Mouse (Mus musculus): Measurements from ENCODE around the gene Olfr49. TPM values are rescaled to one million over a fixed set of nuclear protein-coding genes. Genes with fewer than 3 reads are reported as not detected.

Gene Olfr49
- polyA plus RNA-seq, 1 experiment, result not detected

DNA sequence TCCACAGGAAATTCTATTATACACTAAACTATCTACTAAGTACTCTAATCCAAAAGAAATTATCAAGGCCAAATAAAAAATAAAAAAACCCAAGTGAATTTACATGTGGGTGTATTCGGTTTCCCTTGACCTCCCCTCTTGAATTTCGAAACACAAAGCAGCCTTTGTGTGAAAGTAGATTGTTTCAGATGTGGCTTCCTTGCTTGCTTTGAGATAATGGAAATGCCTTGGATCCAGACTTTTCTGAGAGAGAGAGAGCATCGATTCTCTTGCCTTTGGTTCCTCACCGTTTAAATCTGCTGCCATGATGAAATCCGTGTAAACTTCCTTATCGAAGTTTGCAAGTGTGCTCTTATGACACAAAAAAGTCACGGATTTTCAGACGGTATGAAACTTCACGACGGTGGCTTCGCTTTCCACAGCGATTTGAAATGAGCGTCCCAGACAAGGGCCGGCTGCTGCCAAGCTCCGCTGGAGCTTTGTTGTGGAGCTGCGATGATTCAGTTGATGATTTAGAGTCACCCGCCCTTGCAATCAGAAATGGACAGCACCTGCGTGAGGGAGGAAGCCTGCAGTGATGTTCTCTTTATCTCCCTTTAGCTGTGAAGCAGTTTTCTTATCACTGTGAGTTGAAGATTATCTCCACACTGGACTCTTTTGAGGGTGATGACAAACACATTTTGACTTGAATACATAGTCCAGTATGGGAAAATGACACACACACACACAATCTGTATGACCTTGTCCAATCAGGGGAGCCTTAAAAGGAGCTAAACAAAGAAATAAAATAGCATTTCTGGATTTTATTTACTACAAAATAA is 37.0 kb upstream of the Olfr49 start:
- H3K27me3 ChIP-seq (ENCODE audit: control insufficient read depth, insufficient read depth, low read length), result no peaks in the 10 kb centered on the region
- H3K4me3 ChIP-seq (ENCODE audit: low read depth, low read length), result no peak overlapping the region
- H3K4me1 ChIP-seq (ENCODE audit: control insufficient read depth, insufficient read depth, insufficient read length, low read length), result no peaks in the 10 kb centered on the region
- H3K36me3 ChIP-seq (ENCODE audit: control insufficient read depth, insufficient read depth, low read length), result no peaks in the 10 kb centered on the region
- H3K27ac ChIP-seq (ENCODE audit: insufficient read depth, low read depth, low read length), result no peak overlapping the region
- TF ChIP-seq POLR2A (IDR thresholded peaks at IDR 0.05; ENCODE audit: low read depth, low read length) (no peak), CTCF (IDR thresholded peaks at IDR 0.05; ENCODE audit: extremely low read depth, insufficient read length, insufficient replicate concordance, low read depth, low read length) (no peak)
- WGBS, result 63% methylated on average over 18 of the region's 18 CpGs

- H3K4me1 ChIP-seq (ENCODE audit: control insufficient read depth, insufficient read depth, insufficient read length, low read length), result no peaks in the 10 kb centered on the region
- WGBS, result 49% methylated on average over 3 of the region's 3 CpGs
- no peak overlapping the region for H3K27ac ChIP-seq (ENCODE audit: insufficient read depth, low read depth, low read length)
- TF ChIP-seq CTCF (IDR thresholded peaks at IDR 0.05; ENCODE audit: extremely low read depth, insufficient read length, insufficient replicate concordance, low read depth, low read length) (no peak), POLR2A (IDR thresholded peaks at IDR 0.05; ENCODE audit: low read depth, low read length) (no peak)
- H3K27me3 ChIP-seq (ENCODE audit: control insufficient read depth, insufficient read depth, low read length), result no peaks in the 10 kb centered on the region; the same call in 1 of the 2 replicates
- no peaks in the 10 kb centered on the region for H3K36me3 ChIP-seq (ENCODE audit: control insufficient read depth, insufficient read depth, low read length)
- no peak overlapping the region for H3K4me3 ChIP-seq (ENCODE audit: low read depth, low read length)
Observed at GRCm38 (mm10) chr14:54311763-54312162, 27.0 kb upstream of the Olfr49 start.

GRCm38 (mm10) chr14:54300676-54301075 is 15.9 kb upstream of the Olfr49 start:
- H3K27me3 ChIP-seq (ENCODE audit: control insufficient read depth, insufficient read depth, low read length), result no peaks in the 10 kb centered on the region
- 87% methylated on average over 3 of the region's 3 CpGs for WGBS
- peaks cover 2% of the 10 kb centered on the region; the same call in 1 of the 2 replicates for H3K4me1 ChIP-seq (ENCODE audit: control insufficient read depth, insufficient read depth, insufficient read length, low read length)
- TF ChIP-seq CTCF (IDR thresholded peaks at IDR 0.05; ENCODE audit: extremely low read depth, insufficient read length, insufficient replicate concordance, low read depth, low read length) (no peak), POLR2A (IDR thresholded peaks at IDR 0.05; ENCODE audit: low read depth, low read length) (no peak)
- no peaks in the 10 kb centered on the region for H3K36me3 ChIP-seq (ENCODE audit: control insufficient read depth, insufficient read depth, low read length)
- no peak overlapping the region for H3K27ac ChIP-seq (ENCODE audit: insufficient read depth, low read depth, low read length)
- H3K4me3 ChIP-seq (ENCODE audit: low read depth, low read length), result no peak overlapping the region

GRCm38 (mm10) chr14:54300136-54300535 is 15.4 kb upstream of the Olfr49 start:
- no peak overlapping the region for H3K27ac ChIP-seq (ENCODE audit: insufficient read depth, low read depth, low read length)
- no peak for TF ChIP-seq POLR2A (IDR thresholded peaks at IDR 0.05; ENCODE audit: low read depth, low read length)
- TF ChIP-seq CTCF (IDR thresholded peaks at IDR 0.05; ENCODE audit: extremely low read depth, insufficient read length, insufficient replicate concordance, low read depth, low read length), result no peak
- H3K4me3 ChIP-seq (ENCODE audit: low read depth, low read length), result no peak overlapping the region
- no peaks in the 10 kb centered on the region for H3K27me3 ChIP-seq (ENCODE audit: control insufficient read depth, insufficient read depth, low read length)
- no peaks in the 10 kb centered on the region for H3K36me3 ChIP-seq (ENCODE audit: control insufficient read depth, insufficient read depth, low read length)
- 80% methylated on average over 5 of the region's 5 CpGs for WGBS
- H3K4me1 ChIP-seq (ENCODE audit: control insufficient read depth, insufficient read depth, insufficient read length, low read length), result peaks cover 2% of the 10 kb centered on the region; the same call in 1 of the 2 replicates

GRCm38 (mm10) chr14:54276446-54276845 is 8.3 kb downstream of the Olfr49 start:
- 90% methylated on average over 2 of the region's 2 CpGs for WGBS
- Histone ChIP-seq H3K27ac (ENCODE audit: insufficient read depth, low read depth, low read length) (no peak overlapping the region), H3K27me3 (ENCODE audit: control insufficient read depth, insufficient read depth, low read length) (no peaks in the 10 kb centered on the region), H3K36me3 (ENCODE audit: control insufficient read depth, insufficient read depth, low read length) (no peaks in the 10 kb centered on the region), H3K4me3 (ENCODE audit: low read depth, low read length) (no peak overlapping the region), H3K4me1 (ENCODE audit: control insufficient read depth, insufficient read depth, insufficient read length, low read length) (no peaks in the 10 kb centered on the region)
- TF ChIP-seq POLR2A (IDR thresholded peaks at IDR 0.05; ENCODE audit: low read depth, low read length), result no peak

GRCm38 (mm10) chr14:54272696-54273095 is 12.0 kb downstream of the Olfr49 start:
- TF ChIP-seq POLR2A (IDR thresholded peaks at IDR 0.05; ENCODE audit: low read depth, low read length), result no peak
- TF ChIP-seq CTCF (IDR thresholded peaks at IDR 0.05; ENCODE audit: extremely low read depth, insufficient read length, insufficient replicate concordance, low read depth, low read length), result no peak
- H3K4me1 ChIP-seq (ENCODE audit: control insufficient read depth, insufficient read depth, insufficient read length, low read length), result no peaks in the 10 kb centered on the region
- H3K4me3 ChIP-seq (ENCODE audit: low read depth, low read length), result no peak overlapping the region
- peaks cover 6% of the 10 kb centered on the region for H3K36me3 ChIP-seq (ENCODE audit: control insufficient read depth, insufficient read depth, low read length)
- 88% methylated on average over 3 of the region's 3 CpGs for WGBS
- H3K27me3 ChIP-seq (ENCODE audit: control insufficient read depth, insufficient read depth, low read length), result no peaks in the 10 kb centered on the region
- H3K27ac ChIP-seq (ENCODE audit: insufficient read depth, low read depth, low read length), result no peak overlapping the region

DNA sequence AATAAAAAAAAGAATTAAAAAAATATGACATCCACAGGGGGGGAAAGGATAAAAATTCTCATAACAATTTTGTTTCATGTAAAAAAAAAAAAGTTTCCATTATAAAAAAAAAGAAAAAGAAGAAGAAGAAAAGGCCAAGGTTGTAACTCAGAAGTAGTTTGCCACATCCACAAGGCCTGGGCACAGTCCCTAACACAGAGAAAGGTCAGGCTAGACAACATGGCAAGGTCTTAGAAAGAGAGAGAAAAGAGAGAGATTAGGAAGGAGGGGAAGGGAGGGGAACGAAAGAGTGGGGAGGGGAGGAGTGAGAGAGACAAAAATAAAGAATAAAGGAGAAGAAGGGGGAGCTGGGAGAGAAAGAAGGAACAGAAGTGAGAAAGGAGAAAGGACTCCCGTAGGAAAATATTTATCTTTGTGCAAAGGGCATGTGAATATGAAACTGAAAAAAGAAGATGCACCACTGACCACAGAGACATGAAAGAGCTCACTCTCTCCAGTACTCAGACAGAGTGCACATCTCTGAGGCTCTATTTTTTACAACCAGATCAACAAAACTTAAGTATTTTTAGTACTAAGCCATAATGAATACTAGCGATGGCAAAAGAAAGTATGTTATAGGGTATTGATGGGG is 12.6 kb downstream of the Olfr49 start:
- no peaks in the 10 kb centered on the region for H3K4me1 ChIP-seq (ENCODE audit: control insufficient read depth, insufficient read depth, insufficient read length, low read length)
- WGBS, result 60% methylated on average over 3 of the region's 3 CpGs
- H3K4me3 ChIP-seq (ENCODE audit: low read depth, low read length), result no peak overlapping the region
- H3K27me3 ChIP-seq (ENCODE audit: control insufficient read depth, insufficient read depth, low read length), result no peaks in the 10 kb centered on the region
- peaks cover 8% of the 10 kb centered on the region for H3K36me3 ChIP-seq (ENCODE audit: control insufficient read depth, insufficient read depth, low read length)
- no peak overlapping the region for H3K27ac ChIP-seq (ENCODE audit: insufficient read depth, low read depth, low read length)
- TF ChIP-seq CTCF (IDR thresholded peaks at IDR 0.05; ENCODE audit: extremely low read depth, insufficient read length, insufficient replicate concordance, low read depth, low read length) (no peak), POLR2A (IDR thresholded peaks at IDR 0.05; ENCODE audit: low read depth, low read length) (no peak)

All from small intestine, adult 2 months (tissue).